Mouse (Mus musculus) cerebellum, adult 18-20 months (tissue): ENCODE measurements around the gene Sae1.

Experiments used
- DNase-seq, 2 experiments: peaks; one replicate each; pipeline ENCODE4 v3.0.0; 2021

Gene Sae1

GRCm38 (mm10) chr7:16273081-16273765 is 114.4 kb downstream of the Sae1 start, which contains the start of gene Inafm1:
Gene Inafm1 (minus strand): TSS chr7:16273617.
- DNase-seq = peak; percentile 86 to 91

- peak; percentile 85 to 86 for DNase-seq
These were observed 114.9 kb downstream of the Sae1 start for GRCm38 (mm10) chr7:16272681-16273080.

- DNase-seq = peak in 1 of 2 experiments; percentile 22
These were observed 116.5 kb downstream of the Sae1 start for GRCm38 (mm10) chr7:16271139-16271538.
